Mouse (Mus musculus): ENCODE measurements around the gene Lamtor2.

DNA sequence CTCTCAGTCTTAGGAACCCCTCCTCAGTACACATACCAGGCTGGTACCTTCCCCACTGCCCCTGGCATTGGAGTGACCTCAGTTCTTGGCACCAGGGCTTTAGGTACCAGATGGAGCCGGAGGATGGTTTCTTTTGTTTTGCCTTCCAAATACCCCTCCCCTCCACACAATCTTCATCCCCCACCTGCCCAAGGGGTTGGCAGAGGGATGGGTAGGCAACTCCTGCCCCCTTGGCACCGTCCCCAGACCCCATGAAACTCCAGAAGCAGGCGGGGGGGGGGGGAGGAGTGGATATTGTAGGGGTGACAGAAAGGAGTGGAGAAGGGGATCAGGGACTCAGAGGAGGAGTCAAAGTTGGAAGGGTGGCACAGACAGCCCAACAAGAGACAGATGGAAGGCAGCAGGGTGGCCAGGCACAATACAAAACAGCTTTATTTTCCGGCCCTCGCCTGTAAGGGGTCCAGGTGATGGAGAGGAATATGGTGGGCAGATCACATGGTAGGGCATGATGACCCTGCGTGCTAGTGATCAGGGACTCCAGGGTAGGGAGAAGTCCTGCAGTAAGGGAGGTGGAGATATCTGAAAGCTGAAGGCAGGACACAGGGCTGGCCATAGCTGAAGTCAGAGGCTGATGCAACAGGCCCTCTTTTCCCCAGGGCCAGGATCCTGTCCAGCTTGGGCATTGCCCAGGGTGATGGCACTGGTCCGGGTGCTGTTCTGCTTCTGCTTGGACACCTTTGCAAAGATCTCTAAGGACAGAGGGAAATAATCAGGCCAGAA is 11.1 kb downstream of the Lamtor2 start:
- TF ChIP-seq CTCF (IDR thresholded peaks at IDR 0.05; ENCODE audit: low read depth, low read length), result no peak
- no peak for TF ChIP-seq POLR2A (IDR thresholded peaks at IDR 0.05; ENCODE audit: borderline replicate concordance, low read depth, low read length)

Data from bone marrow macrophage, adult 2 months (primary cell).